Mouse (Mus musculus) urinary bladder, postnatal 14 days (tissue): Measurements from ENCODE around the gene Ap1s3.
"Not testable (repeated sequence)": the region's sequence is repeated elsewhere in the genome, so short reads cannot be mapped to it uniquely, and the experiment has no call there.

Experiments
- DNase-seq: peaks from one replicate; pipeline ENCODE4 v3.0.0; 2021; ENCODE audit warnings: low spot score

Gene Ap1s3

GRCm38 (mm10) chr1:79669419-79669974 lies 2.3 kb downstream of the Ap1s3 start:
- DNase-seq = no peak

GRCm38 (mm10) chr1:79664911-79665310 lies 6.9 kb downstream of the Ap1s3 start:
- DNase-seq = no peak

GRCm38 (mm10) chr1:79659598-79659997 lies 12.2 kb downstream of the Ap1s3 start:
- DNase-seq = no peak

GRCm38 (mm10) chr1:79657411-79657810 lies 14.4 kb downstream of the Ap1s3 start:
- DNase-seq = no peak

- no peak for DNase-seq
These were observed 15.8 kb downstream of the Ap1s3 start for GRCm38 (mm10) chr1:79655819-79656555.

GRCm38 (mm10) chr1:79654948-79655347 lies 16.8 kb downstream of the Ap1s3 start:
- no peak for DNase-seq

GRCm38 (mm10) chr1:79643411-79644110 lies 28.2 kb downstream of the Ap1s3 start:
- DNase-seq = no peak

- no peak for DNase-seq
These were observed 29.1 kb downstream of the Ap1s3 start for GRCm38 (mm10) chr1:79642680-79643079.

- DNase-seq = no peak
These were observed 30.4 kb downstream of the Ap1s3 start for GRCm38 (mm10) chr1:79641355-79641754.

- peak; percentile 68 for DNase-seq
These were observed 31.6 kb downstream of the Ap1s3 start for GRCm38 (mm10) chr1:79640151-79640550.

GRCm38 (mm10) chr1:79639683-79640082 lies 32.1 kb downstream of the Ap1s3 start:
- DNase-seq = no peak

GRCm38 (mm10) chr1:79639107-79639506 lies 32.7 kb downstream of the Ap1s3 start:
- peak; percentile 48 for DNase-seq

- DNase-seq = peak; percentile 79
These were observed 34.0 kb downstream of the Ap1s3 start for GRCm38 (mm10) chr1:79637768-79638167.

- no peak for DNase-seq
These were observed 40.3 kb downstream of the Ap1s3 start for GRCm38 (mm10) chr1:79631521-79631920.

- DNase-seq = no peak
These were observed 42.0 kb downstream of the Ap1s3 start for GRCm38 (mm10) chr1:79629726-79630125.

GRCm38 (mm10) chr1:79626140-79626539 lies 45.6 kb downstream of the Ap1s3 start:
- DNase-seq = peak; percentile 38

- no peak for DNase-seq
These were observed 52.3 kb downstream of the Ap1s3 start for GRCm38 (mm10) chr1:79619434-79619833.

- DNase-seq = no peak
These were observed 55.3 kb downstream of the Ap1s3 start for GRCm38 (mm10) chr1:79616492-79616891.

GRCm38 (mm10) chr1:79614456-79614855 lies 57.3 kb downstream of the Ap1s3 start:
- no peak for DNase-seq

- not testable (repeated sequence) for DNase-seq
These were observed 60.5 kb downstream of the Ap1s3 start for GRCm38 (mm10) chr1:79611271-79611670.

GRCm38 (mm10) chr1:79608856-79609255 lies 62.9 kb downstream of the Ap1s3 start:
- DNase-seq = not testable (repeated sequence)

- DNase-seq = no peak
These were observed 69.3 kb downstream of the Ap1s3 start for GRCm38 (mm10) chr1:79602500-79602899.
